Mouse (Mus musculus): ENCODE results near the gene Mtif3. TPM values are rescaled to one million over a fixed set of nuclear protein-coding genes. Genes with fewer than 3 reads are reported as not detected.

The Mtif3 gene
- total and polyA plus RNA-seq, 2 experiments from 2014 or later, result 11.7 to 21.1 TPM

DNA sequence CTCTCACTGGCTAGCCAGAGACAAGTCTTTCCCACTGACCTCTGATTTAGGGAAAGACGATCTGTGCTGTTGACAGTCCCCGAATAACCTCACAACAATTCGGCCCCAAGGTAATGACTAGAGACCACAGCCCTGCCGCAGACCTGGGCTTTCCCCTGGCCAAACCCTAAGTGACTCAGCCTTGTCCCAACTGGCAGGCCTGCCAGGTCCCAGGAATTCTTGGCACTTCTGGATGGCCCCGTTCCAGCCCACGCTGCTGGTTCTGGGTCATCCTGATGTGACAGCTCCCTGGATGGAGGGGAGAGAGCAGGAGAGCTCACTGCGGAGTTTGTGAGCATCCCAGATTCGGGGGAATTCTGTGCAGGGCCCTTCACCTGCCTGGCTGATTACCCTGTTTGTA lies 29.9 kb upstream of the Mtif3 start:
- no peak for TF ChIP-seq CTCF (IDR thresholded peaks at IDR 0.05; ENCODE audit: low read depth)
- no peaks in the 10 kb centered on the region for H3K9me3 ChIP-seq (ENCODE audit: low read length)
- H3K27ac ChIP-seq, result no peak overlapping the region
- no peaks in the 10 kb centered on the region for H3K27me3 ChIP-seq (ENCODE audit: insufficient read depth, low read length)
- no peaks in the 10 kb centered on the region for H3K4me1 ChIP-seq (ENCODE audit: insufficient read depth, low read length)
- ATAC-seq (no peak), DNase-seq (ENCODE audit: low spot score) (no peak)
- H3K4me3 ChIP-seq (ENCODE audit: low read length), result no peak overlapping the region
- H3K9ac ChIP-seq (replicated peaks; ENCODE audit: low read length), result no peak overlapping the region
- H3K4me2 ChIP-seq (ENCODE audit: low read depth, low read length), result no peak overlapping the region
- WGBS, result 71% methylated on average over 8 of the region's 8 CpGs
- H3K36me3 ChIP-seq (ENCODE audit: insufficient read depth, low read length), result no peaks in the 10 kb centered on the region

DNA sequence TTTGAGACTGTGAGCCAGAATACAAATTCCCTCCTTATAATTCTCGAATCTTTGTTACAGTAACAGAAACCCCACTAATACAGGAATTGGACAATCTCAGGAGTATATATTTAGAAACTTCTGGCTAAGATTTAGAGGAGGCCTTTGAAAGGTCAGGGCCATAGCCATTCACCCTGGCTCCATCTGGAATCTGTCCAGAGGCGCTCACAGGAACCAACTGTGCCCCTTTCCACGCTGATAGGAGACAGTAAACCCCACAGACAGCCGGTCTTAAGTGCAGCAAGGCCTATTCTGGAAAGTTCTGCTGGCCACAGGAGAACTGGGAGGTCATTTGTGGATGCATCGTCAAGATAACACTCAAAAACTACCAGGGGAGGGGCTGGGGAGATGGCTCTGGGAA lies 25.5 kb upstream of the Mtif3 start:
- Histone ChIP-seq H3K4me1 (ENCODE audit: insufficient read depth, low read length) (no peaks in the 10 kb centered on the region), H3K9me3 (ENCODE audit: low read length) (no peaks in the 10 kb centered on the region), H3K27ac (no peak overlapping the region), H3K36me3 (ENCODE audit: insufficient read depth, low read length) (no peaks in the 10 kb centered on the region), H3K4me3 (ENCODE audit: low read length) (no peak overlapping the region), H3K27me3 (ENCODE audit: insufficient read depth, low read length) (no peaks in the 10 kb centered on the region), H3K9ac (replicated peaks; ENCODE audit: low read length) (no peak overlapping the region), H3K4me2 (ENCODE audit: low read depth, low read length) (no peak overlapping the region)
- ATAC-seq, result no peak
- TF ChIP-seq CTCF (IDR thresholded peaks at IDR 0.05; ENCODE audit: low read depth), result no peak
- 83% methylated on average over 5 of the region's 5 CpGs for WGBS
- DNase-seq (ENCODE audit: low spot score), result no peak

DNA sequence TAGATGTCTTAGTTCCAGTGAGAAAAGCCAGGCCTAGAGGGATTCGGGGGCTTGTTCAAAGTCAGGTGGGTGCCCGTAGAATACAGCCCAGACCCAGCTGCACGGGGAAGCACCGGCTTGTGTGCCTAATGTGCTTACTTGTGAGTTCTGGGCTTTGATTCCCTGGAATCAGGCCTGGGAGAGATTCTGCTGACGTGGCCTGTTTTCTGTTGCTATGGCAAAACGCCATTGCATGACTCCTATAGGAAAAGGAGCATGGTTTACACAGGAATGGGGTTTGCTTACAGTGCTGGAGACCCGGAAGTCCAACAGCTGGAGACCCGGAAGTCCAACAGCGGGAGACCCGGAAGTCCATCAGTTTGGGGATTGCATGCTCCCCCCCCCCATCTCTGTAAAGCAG lies 24.0 kb upstream of the Mtif3 start:
- Histone ChIP-seq H3K4me3 (ENCODE audit: low read length) (no peak overlapping the region), H3K36me3 (ENCODE audit: insufficient read depth, low read length) (no peaks in the 10 kb centered on the region), H3K9ac (replicated peaks; ENCODE audit: low read length) (no peak overlapping the region), H3K4me1 (ENCODE audit: insufficient read depth, low read length) (no peaks in the 10 kb centered on the region), H3K27ac (no peak overlapping the region), H3K27me3 (ENCODE audit: insufficient read depth, low read length) (no peaks in the 10 kb centered on the region), H3K4me2 (ENCODE audit: low read depth, low read length) (no peak overlapping the region), H3K9me3 (ENCODE audit: low read length) (no peaks in the 10 kb centered on the region)
- peak; percentile 42 for DNase-seq (ENCODE audit: low spot score)
- ATAC-seq, result no peak
- 73% methylated on average over 10 of the region's 10 CpGs for WGBS
- TF ChIP-seq CTCF (IDR thresholded peaks at IDR 0.05; ENCODE audit: low read depth), result no peak

DNA sequence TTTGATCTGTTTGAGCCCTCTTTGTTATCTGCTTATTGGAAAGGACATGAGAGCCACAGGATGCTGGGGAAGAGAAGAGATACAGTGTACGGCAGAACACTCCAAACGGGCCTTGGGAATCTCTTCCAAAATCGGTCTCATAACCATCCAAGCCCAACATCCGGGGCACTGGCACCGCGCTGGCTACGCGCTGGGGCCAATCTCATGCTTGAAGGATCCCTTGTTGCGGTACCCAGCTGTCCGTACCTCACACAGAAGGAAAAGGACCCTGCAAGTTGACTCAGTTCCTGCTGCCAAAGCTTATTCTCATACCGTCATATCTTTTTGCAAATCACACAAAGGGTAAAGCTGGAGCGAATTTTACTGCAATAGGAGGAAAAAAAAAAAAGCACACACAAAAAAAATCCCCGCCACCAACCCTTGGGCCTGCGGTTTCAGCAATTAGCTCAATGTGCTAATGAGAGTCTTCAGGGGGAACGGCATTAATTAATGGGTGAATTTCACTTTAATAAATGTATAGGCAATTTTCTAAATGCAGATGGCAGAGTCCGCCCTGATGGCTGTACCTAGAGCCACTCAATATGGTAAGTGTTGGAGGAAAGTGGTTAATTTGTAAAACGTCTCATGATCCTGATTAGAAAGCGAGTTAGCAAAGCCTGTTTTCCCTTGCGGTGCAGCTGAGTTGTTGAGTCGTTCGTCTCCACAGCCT lies 22.3 kb upstream of the Mtif3 start:
- no peak overlapping the region for H3K9ac ChIP-seq (replicated peaks; ENCODE audit: low read length)
- no peaks in the 10 kb centered on the region for H3K36me3 ChIP-seq (ENCODE audit: insufficient read depth, low read length)
- WGBS, result 52% methylated on average over 21 of the region's 21 CpGs
- peak overlapping the region; percentile 19 for H3K4me2 ChIP-seq (ENCODE audit: low read depth, low read length)
- no peak overlapping the region for H3K27ac ChIP-seq
- H3K4me1 ChIP-seq (ENCODE audit: insufficient read depth, low read length), result no peaks in the 10 kb centered on the region
- peak; percentile 28 for DNase-seq (ENCODE audit: low spot score)
- H3K9me3 ChIP-seq (ENCODE audit: low read length), result no peaks in the 10 kb centered on the region
- no peak for TF ChIP-seq CTCF (IDR thresholded peaks at IDR 0.05; ENCODE audit: low read depth)
- no peak overlapping the region for H3K4me3 ChIP-seq (ENCODE audit: low read length)
- ATAC-seq, result no peak
- no peaks in the 10 kb centered on the region for H3K27me3 ChIP-seq (ENCODE audit: insufficient read depth, low read length)

DNA sequence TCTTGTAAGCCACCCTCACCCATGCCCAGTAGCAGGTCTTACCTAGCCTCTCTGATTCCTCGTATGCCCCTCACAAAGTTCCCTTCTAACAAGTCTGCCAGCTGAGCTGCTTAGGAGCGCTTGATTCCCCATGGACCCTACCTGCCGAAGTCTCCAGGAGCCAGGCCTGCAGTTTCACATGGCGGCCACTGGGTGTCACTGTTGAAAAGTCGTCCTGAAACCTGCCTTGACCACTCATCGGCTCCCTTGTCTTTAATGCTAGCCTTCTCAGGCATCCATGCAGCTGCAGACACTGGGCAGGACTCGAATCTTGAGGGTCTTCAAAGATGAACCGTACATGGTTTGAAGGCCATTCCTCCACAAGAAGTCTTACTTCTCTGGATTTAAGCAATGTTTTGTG lies 19.6 kb upstream of the Mtif3 start:
- no peaks in the 10 kb centered on the region for H3K27me3 ChIP-seq (ENCODE audit: insufficient read depth, low read length)
- no peak overlapping the region for H3K27ac ChIP-seq
- TF ChIP-seq CTCF (IDR thresholded peaks at IDR 0.05; ENCODE audit: low read depth), result peak; percentile 93
- whole genome bisulfite sequencing, result 13% methylated on average over 8 of the region's 8 CpGs
- H3K9ac ChIP-seq (replicated peaks; ENCODE audit: low read length), result no peak overlapping the region
- DNase-seq (ENCODE audit: low spot score), result peak; percentile 79
- H3K36me3 ChIP-seq (ENCODE audit: insufficient read depth, low read length), result no peaks in the 10 kb centered on the region
- no peak overlapping the region for H3K4me2 ChIP-seq (ENCODE audit: low read depth, low read length)
- no peak overlapping the region for H3K4me3 ChIP-seq (ENCODE audit: low read length)
- peak; percentile 52 for ATAC-seq
- no peaks in the 10 kb centered on the region for H3K9me3 ChIP-seq (ENCODE audit: low read length)
- no peaks in the 10 kb centered on the region for H3K4me1 ChIP-seq (ENCODE audit: insufficient read depth, low read length)

DNA sequence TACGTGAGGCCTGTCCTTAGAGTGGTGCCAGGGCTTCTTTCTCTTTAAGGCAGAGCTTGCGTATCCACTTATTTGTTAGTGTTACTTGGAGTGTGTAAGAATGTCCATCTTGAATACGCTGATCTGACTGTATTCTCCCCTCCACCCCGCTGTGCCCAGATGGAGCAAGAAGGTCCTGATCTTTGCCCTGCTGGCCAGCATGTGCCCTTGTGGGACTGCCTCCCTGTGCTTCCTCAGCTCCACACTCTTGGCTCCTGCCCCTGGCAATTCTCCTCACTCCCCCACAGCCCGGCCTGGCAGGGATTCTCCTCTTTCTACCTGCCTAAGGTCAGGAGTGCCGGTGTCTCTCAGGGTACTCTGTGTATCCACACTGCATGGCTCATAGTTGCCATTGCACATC lies 17.8 kb upstream of the Mtif3 start:
- Histone ChIP-seq H3K9me3 (ENCODE audit: low read length) (no peaks in the 10 kb centered on the region), H3K4me2 (ENCODE audit: low read depth, low read length) (no peak overlapping the region), H3K9ac (replicated peaks; ENCODE audit: low read length) (no peak overlapping the region), H3K36me3 (ENCODE audit: insufficient read depth, low read length) (no peaks in the 10 kb centered on the region), H3K4me1 (ENCODE audit: insufficient read depth, low read length) (no peaks in the 10 kb centered on the region), H3K4me3 (ENCODE audit: low read length) (no peak overlapping the region), H3K27me3 (ENCODE audit: insufficient read depth, low read length) (no peaks in the 10 kb centered on the region), H3K27ac (no peak overlapping the region)
- TF ChIP-seq CTCF (IDR thresholded peaks at IDR 0.05; ENCODE audit: low read depth), result no peak
- 84% methylated on average over 6 of the region's 6 CpGs for WGBS
- no peak for ATAC-seq
- no peak for DNase-seq (ENCODE audit: low spot score)

DNA sequence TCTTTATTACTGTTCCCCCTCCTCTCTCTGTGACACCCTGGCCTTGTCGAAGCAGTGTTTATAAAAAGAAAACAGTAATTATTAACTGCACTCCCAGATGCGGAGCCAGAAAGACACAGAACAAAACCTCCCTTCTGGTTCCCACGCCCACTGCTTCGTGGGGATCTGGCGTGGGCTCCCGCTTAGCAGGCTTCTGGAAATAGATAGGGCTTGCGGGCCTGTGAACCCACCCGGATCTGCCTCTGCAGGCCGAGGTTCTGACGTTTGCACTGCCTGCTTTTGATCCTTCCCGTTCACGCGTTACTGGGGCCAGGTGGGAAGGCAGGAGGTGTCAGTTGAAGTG lies 11.2 kb upstream of the Mtif3 start:
- TF ChIP-seq CTCF (IDR thresholded peaks at IDR 0.05; ENCODE audit: low read depth), result no peak
- ATAC-seq (no peak), DNase-seq (ENCODE audit: low spot score) (no peak)
- Histone ChIP-seq H3K36me3 (ENCODE audit: insufficient read depth, low read length) (no peaks in the 10 kb centered on the region), H3K4me2 (ENCODE audit: low read depth, low read length) (no peak overlapping the region), H3K4me3 (ENCODE audit: low read length) (no peak overlapping the region), H3K9ac (replicated peaks; ENCODE audit: low read length) (no peak overlapping the region), H3K4me1 (ENCODE audit: insufficient read depth, low read length) (no peaks in the 10 kb centered on the region), H3K27me3 (ENCODE audit: insufficient read depth, low read length) (no peaks in the 10 kb centered on the region), H3K9me3 (ENCODE audit: low read length) (no peaks in the 10 kb centered on the region), H3K27ac (no peak overlapping the region)
- WGBS, result 60% methylated on average over 13 of the region's 13 CpGs
